Mouse (Mus musculus): ENCODE data around the gene Cldn7.

- TF ChIP-seq ZC3H11A (IDR thresholded peaks at IDR 0.05; ENCODE audit: borderline replicate concordance, low read depth, low read length) (no peak), CHD2 (IDR thresholded peaks at IDR 0.05; ENCODE audit: low read depth, low read length) (no peak), MAFK (IDR thresholded peaks at IDR 0.05; ENCODE audit: insufficient read depth, low read depth, low read length) (no peak), ZNF384 (IDR thresholded peaks at IDR 0.05; ENCODE audit: low read depth, low read length) (no peak)
Measured at GRCm38 (mm10) chr11:69917379-69917948, 47.1 kb upstream of the Cldn7 start.
